Mouse (Mus musculus) heart, embryonic 13.5 days (tissue): ENCODE measurements around the gene Pfkfb3. TPM values are rescaled to one million over a fixed set of nuclear protein-coding genes. Genes with fewer than 3 reads are reported as not detected.
A peak's percentile ranks its signal among the peaks of the same experiment; 100 is the strongest.

ENCODE experiments used
- ATAC-seq: fragments of 200-750 bp; cut with Nextera tagmentation; 2 replicates; pipeline ENCODE4 v1.8.0; 2017; ENCODE audit warnings: moderate TSS enrichment; ENCODE audit not compliant: insufficient number of reproducible peaks, low FRiP score, low TSS enrichment; ENCODE audit errors: extremely low read depth
- H3K27ac ChIP-seq: fragments of 300-500 bp; sonication (generic); replicated peaks from 2 replicates; pipeline ENCODE4 v1.5.1; 2015; ENCODE audit warnings: moderate library complexity, mild to moderate bottlenecking, inconsistent platforms
- H3K27me3 ChIP-seq: fragments of 300-500 bp; sonication (generic); replicated peaks from 2 replicates; pipeline ENCODE4 v1.6.1; 2015; ENCODE audit warnings: mild to moderate bottlenecking, inconsistent platforms
- H3K36me3 ChIP-seq: fragments of 300-500 bp; sonication (generic); 2 replicates; pipeline ENCODE4 v1.6.1; 2015; ENCODE audit warnings: mild to moderate bottlenecking, inconsistent platforms
- H3K4me1 ChIP-seq: fragments of 300-500 bp; sonication (generic); 2 replicates; pipeline ENCODE4 v1.6.1; 2015; ENCODE audit warnings: inconsistent platforms
- H3K4me2 ChIP-seq: fragments of 300-500 bp; sonication (generic); 2 replicates; pipeline ENCODE4 v1.6.1; 2015; ENCODE audit warnings: inconsistent platforms, mild to moderate bottlenecking, moderate library complexity
- H3K4me3 ChIP-seq: fragments of 300-500 bp; sonication (generic); 2 replicates; pipeline ENCODE4 v1.5.1; 2015; ENCODE audit warnings: moderate library complexity, mild to moderate bottlenecking, inconsistent platforms
- H3K9ac ChIP-seq: fragments of 300-500 bp; sonication (generic); 2 replicates; pipeline ENCODE4 v1.6.1; 2015; ENCODE audit warnings: inconsistent platforms, mild to moderate bottlenecking, moderate library complexity
- H3K9me3 ChIP-seq: fragments of 300-500 bp; sonication (generic); 2 replicates; pipeline ENCODE4 v1.6.1; 2016; ENCODE audit warnings: inconsistent platforms
- WGBS: fragments of 180-500 bp; shearing (Covaris S2); methylation state at CpG from one replicate; pipeline ENCODE4 v1.1.7; 2015; ENCODE audit warnings: mixed read lengths; 5-methylcytosine and 5-hydroxymethylcytosine counted together
- polyA plus RNA-seq: library from polyadenylated mRNA; unstranded; fragments of >200 nt; fragmentation: Nextera tagmentation; extraction: Ambion mirVana; gene quantifications from 2 replicates; pipeline ENCODE4 v1.2.1, GENCODE M21; 2015

The Pfkfb3 gene
- polyA plus RNA-seq: 12.8 and 14.8 TPM in 2 replicates

DNA sequence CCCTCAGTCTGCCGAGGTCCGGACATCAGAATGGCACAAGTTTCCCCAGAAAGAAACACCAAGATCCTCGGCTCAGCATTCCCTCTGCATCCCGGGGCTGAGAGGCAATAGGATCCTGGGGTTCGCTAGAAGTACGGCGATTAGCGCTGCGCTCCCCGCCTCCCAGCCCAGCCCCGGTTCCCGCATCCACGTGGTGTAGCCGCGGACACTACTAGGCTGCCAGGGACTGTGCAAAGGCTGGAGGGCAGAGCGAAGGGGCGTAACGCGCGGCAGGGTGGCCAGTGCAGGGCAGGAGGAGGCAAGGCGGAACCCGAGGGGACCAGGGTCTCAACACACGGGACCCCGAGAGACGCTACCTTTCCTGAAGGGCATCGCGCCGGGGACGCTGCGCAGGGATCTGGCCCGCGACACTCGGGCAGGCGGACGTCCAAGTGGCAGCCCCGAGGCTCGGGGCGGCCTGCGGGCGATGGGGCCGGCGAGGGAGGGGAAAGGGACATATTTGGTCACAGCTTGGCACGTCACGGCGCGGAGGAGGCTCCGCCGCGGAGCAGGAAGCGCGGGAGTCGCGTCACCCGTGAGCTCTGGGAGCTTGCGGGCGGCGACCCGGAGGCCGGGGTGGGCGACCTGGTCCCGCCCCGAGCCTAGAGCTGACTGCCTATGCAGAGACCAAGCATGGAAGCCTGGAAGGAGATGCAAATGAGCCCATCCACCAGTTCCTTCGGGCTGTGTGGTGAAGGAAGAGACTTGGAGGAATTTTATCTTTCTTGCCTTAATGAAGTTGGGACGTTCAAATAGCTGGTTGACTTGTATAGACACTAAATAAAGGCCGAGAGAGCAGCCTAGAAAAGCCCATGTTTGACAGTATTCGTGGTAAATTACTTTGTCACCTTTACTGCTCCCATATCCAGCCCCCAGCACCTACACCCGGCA is at the start of gene Pfkfb3:
Gene Pfkfb3 (minus strand): TSS at position 607 of the 930 bp plus-strand sequence.
- Histone ChIP-seq H3K4me1 (peaks cover 13% of the 10 kb centered on the region), H3K27ac (0 out of 2 replicates have a peak within 1 kb of the TSS, but pooled peaks have one; percentile 20), H3K9me3 (no peaks in the 10 kb centered on the region), H3K9ac (peak within 1 kb of the TSS; percentile 86), H3K4me2 (peak within 1 kb of the TSS; percentile 98), H3K36me3 (no peaks in the 10 kb centered on the region), H3K4me3 (peak within 1 kb of the TSS; percentile 71), H3K27me3 (peaks cover 18% of the 10 kb centered on the region)
- peak; percentile 59; the same call in 1 of the 2 replicates for ATAC-seq
- 1% methylated on average over 67 of the region's 67 CpGs for WGBS

DNA sequence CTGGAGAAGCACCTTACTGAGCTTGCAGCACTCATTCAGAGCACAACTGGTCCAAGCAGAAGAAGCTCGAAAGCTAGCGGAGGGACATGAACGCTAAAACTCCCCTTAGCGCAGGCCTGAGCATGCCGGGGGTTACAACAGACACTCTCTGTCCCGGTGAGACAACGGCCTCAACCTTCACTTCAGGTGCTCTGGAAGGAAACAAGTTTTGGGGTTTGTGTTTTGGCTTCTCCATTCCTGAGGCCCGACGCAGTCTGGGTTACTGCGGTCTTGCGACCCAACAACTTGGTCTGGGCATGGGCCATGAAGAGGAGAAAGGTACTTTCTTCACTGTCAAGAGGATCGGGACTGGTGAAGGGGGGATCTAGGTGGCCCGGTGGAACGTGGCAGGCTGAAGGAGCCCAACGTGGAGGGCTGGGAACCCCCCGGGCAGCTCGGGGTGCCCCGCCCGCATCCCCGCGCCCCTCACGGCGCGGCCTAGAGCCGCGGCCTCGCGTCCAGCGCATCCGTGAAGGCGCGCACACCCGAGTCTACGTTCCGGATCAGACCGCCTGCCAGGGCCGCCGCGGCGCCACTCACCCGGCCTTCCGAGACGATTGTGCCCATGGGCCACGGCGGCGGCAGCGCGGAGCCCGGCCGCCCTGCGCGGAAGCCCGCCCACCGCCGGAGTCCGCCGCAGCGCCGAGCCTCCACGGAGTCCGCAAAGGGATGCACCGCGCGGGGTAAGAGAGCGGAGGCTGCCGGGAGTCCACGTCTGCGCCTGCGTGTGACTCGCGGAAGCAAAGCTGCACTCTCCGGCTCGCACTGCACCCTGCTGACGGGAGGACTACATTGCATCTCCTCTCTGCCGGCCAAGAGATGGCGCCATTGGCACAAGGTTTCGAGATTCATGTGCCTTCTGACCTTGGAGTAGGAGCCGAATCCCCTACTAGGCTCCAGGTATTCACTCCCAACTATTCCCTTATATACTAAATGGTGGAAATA is 48.9 kb upstream of the Pfkfb3 start:
- Histone ChIP-seq H3K36me3 (peaks cover 34% of the 10 kb centered on the region), H3K9me3 (no peaks in the 10 kb centered on the region)
- under 1% methylated on average over 78 of the region's 78 CpGs for WGBS

DNA sequence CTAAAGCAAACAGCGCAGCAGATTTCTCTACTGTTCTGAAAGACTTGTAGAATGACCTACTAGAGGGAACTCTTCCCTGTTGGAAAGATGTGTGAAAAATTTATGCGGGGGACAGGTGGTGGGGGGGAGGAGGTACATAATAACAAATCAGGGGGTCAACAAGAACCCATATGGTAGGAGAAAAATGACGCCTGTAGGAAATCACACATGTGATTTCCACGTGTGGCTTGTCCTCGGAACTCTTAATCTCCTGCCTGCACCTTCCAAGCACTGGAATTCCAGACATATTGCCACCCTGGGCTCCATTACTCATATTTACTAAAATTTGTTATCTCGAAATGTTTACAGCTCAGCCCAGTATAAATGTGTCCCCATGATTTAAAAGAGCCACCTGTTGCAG is 47.9 kb upstream of the Pfkfb3 start:
- H3K9me3 ChIP-seq: no peaks in the 10 kb centered on the region
- peak overlapping the region; percentile 86 for H3K4me3 ChIP-seq
- peak overlapping the region; percentile 94 for H3K9ac ChIP-seq
- peak overlapping the region; percentile 89 for H3K4me2 ChIP-seq
- no peak overlapping the region for H3K27ac ChIP-seq
- H3K4me1 ChIP-seq: peaks cover 14% of the 10 kb centered on the region
- no peak for ATAC-seq
- peaks cover 44% of the 10 kb centered on the region for H3K36me3 ChIP-seq
- H3K27me3 ChIP-seq: no peaks in the 10 kb centered on the region
- 70% methylated on average over 6 of the region's 6 CpGs for WGBS

More for the DNA sequence above, 48.9 kb upstream of the Pfkfb3 start:
- H3K4me3 ChIP-seq: peak overlapping the region; percentile 86
- H3K27me3 ChIP-seq: no peaks in the 10 kb centered on the region
- peak; percentile 94 for ATAC-seq
- H3K9ac ChIP-seq: peak overlapping the region; percentile 94
- H3K4me1 ChIP-seq: peaks cover 14% of the 10 kb centered on the region
- peak overlapping the region; percentile 89 for H3K4me2 ChIP-seq
- peak overlapping the region; percentile 56 for H3K27ac ChIP-seq

DNA sequence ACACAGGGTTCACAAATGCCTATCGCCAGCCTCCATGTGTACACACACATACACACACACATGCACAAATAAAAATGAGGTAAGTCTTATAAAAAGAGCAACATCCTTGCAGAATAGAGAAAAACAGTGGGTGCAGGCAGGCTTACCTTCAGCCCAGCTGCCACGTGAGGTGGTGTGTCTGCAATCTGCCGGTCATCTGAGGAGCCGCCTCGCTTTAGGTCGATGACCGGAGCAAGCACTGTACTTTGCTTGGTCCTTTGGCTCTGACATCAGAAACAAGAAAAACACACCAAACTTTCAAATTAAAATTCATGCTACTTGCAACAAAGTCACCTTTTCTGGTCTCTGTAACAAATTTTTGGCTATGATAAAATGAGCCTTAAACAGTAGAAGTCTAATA is 44.0 kb upstream of the Pfkfb3 start:
- no peaks in the 10 kb centered on the region for H3K9me3 ChIP-seq
- no peak for ATAC-seq
- no peak overlapping the region for H3K4me2 ChIP-seq
- no peaks in the 10 kb centered on the region for H3K27me3 ChIP-seq
- H3K27ac ChIP-seq: no peak overlapping the region
- 94% methylated on average over 7 of the region's 7 CpGs for WGBS
- peaks cover 76% of the 10 kb centered on the region for H3K36me3 ChIP-seq
- no peak overlapping the region for H3K9ac ChIP-seq
- no peak overlapping the region for H3K4me3 ChIP-seq
- H3K4me1 ChIP-seq: peaks cover 14% of the 10 kb centered on the region

DNA sequence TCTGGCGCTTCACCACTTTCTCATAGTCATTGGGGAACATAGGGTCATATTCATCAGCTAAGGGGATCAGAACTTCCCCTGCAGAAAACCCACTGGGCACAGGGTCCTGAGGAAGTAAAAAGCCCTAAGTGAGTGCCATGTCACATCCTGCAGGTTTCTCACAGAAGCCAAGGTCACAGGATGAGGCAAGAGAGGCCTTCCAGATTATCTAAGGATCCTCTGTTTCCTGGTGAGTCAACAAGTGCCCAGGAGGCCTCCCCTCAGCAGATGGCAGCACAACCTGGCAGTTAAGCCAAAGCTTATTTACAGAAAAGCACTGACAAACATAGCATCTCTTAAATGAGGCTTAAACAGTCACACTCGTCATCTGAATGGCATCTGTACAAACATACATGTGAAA is 42.8 kb upstream of the Pfkfb3 start:
- ATAC-seq: no peak
- H3K9ac ChIP-seq: no peak overlapping the region
- no peaks in the 10 kb centered on the region for H3K27me3 ChIP-seq
- H3K4me3 ChIP-seq: no peak overlapping the region
- peaks cover 8% of the 10 kb centered on the region for H3K4me1 ChIP-seq
- 81% methylated on average over 2 of the region's 2 CpGs for WGBS
- no peak overlapping the region for H3K4me2 ChIP-seq
- no peaks in the 10 kb centered on the region for H3K9me3 ChIP-seq
- peaks cover 89% of the 10 kb centered on the region for H3K36me3 ChIP-seq
- no peak overlapping the region for H3K27ac ChIP-seq

DNA sequence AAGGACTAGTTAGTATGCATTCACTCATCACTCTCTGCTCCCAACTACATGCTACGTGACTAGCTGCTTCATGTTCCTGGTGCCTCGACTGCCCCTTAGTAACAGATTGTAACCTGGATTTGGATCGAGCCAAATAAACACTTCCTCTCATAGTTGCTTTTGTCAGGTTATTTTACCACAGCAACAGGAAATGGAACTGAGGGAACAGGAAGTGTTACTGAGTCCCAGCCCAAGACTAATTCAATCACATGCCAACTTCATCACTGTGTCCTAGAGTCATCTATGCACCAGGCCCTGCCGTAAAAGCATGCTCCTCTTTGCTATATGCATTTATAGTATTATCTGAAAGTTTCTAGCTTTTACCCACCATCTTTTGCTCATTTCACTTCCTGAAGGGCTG is 34.1 kb upstream of the Pfkfb3 start:
- Histone ChIP-seq H3K9ac (no peak overlapping the region), H3K9me3 (no peaks in the 10 kb centered on the region), H3K27ac (no peak overlapping the region), H3K36me3 (peaks cover 99% of the 10 kb centered on the region), H3K4me3 (no peak overlapping the region), H3K4me1 (no peaks in the 10 kb centered on the region), H3K4me2 (no peak overlapping the region), H3K27me3 (no peaks in the 10 kb centered on the region)
- no peak for ATAC-seq
- 78% methylated on average over 4 of the region's 4 CpGs for WGBS

DNA sequence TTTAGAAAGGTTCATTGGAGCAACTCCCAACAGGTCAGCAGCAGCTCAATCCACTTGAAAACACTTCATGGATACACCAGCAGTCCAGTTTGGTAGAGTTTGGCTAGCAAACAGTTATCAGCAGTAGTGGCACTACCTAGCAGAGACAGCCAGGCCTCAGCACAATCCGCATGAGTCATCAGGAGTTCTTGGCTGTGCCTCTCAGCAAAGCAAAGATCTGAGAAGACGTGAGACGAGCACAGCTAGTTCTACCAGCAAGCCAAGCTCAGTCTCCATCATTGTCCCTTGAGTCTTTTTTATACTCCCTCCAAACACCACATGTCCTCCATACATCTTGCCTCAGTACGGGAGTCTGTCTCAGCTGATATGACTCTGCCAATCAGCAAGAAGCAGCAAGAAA is 25.5 kb upstream of the Pfkfb3 start:
- ATAC-seq: no peak
- WGBS: 86% methylated on average over 4 of the region's 4 CpGs
- no peak overlapping the region for H3K4me3 ChIP-seq
- H3K4me2 ChIP-seq: no peak overlapping the region
- H3K36me3 ChIP-seq: peaks cover 33% of the 10 kb centered on the region
- H3K9ac ChIP-seq: no peak overlapping the region
- no peaks in the 10 kb centered on the region for H3K27me3 ChIP-seq
- H3K27ac ChIP-seq: no peak overlapping the region
- H3K9me3 ChIP-seq: no peaks in the 10 kb centered on the region
- H3K4me1 ChIP-seq: no peaks in the 10 kb centered on the region

DNA sequence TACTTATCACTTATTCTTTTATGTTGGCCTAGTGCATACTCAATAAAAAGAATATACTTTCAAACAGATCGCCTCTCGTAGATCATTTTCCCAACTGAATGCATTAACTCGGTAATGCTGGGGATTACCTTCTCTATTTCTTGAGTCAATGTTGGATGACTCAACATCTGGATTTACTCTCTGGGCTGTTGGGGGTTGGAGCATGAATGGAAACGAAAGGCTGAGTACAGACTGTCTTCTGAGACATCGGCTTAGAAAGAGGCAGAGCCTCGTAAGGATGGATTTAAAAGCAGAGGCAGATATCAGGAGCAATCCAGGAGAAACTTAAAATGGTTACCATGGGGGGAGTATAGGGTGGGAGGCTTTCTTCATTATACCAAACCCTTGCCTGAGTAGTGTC is 24.3 kb upstream of the Pfkfb3 start:
- Histone ChIP-seq H3K9ac (no peak overlapping the region), H3K27ac (no peak overlapping the region), H3K36me3 (peaks cover 22% of the 10 kb centered on the region), H3K4me2 (no peak overlapping the region), H3K4me3 (no peak overlapping the region), H3K27me3 (no peaks in the 10 kb centered on the region), H3K4me1 (no peaks in the 10 kb centered on the region), H3K9me3 (no peaks in the 10 kb centered on the region)
- 86% methylated on average over 6 of the region's 6 CpGs for WGBS
- ATAC-seq: no peak

DNA sequence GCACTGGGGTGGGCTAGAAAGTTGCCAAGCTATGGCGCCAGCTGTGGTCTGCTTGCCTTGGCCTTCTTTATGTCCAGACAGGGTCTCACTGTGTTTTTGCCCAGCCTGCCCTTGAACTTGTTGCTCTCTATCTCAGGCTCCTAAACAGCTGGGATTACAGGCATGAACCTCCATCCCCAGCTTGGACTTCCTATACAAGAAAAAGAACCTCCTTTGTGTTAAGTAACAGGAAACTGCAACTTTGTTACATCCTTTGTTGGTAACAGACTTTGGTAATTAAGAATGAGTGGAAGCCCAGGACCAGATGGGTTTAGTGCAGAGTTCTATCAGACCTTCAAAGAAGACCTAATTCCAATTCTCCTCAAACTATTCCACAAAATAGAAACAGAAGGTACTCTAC is 19.8 kb upstream of the Pfkfb3 start:
- H3K9me3 ChIP-seq: no peaks in the 10 kb centered on the region
- no peak overlapping the region for H3K27ac ChIP-seq
- H3K36me3 ChIP-seq: no peaks in the 10 kb centered on the region
- H3K9ac ChIP-seq: no peak overlapping the region
- WGBS: 84% methylated on average over 1 of the region's 1 CpGs
- H3K27me3 ChIP-seq: no peaks in the 10 kb centered on the region
- H3K4me2 ChIP-seq: no peak overlapping the region
- H3K4me3 ChIP-seq: no peak overlapping the region
- H3K4me1 ChIP-seq: no peaks in the 10 kb centered on the region
- no peak for ATAC-seq

DNA sequence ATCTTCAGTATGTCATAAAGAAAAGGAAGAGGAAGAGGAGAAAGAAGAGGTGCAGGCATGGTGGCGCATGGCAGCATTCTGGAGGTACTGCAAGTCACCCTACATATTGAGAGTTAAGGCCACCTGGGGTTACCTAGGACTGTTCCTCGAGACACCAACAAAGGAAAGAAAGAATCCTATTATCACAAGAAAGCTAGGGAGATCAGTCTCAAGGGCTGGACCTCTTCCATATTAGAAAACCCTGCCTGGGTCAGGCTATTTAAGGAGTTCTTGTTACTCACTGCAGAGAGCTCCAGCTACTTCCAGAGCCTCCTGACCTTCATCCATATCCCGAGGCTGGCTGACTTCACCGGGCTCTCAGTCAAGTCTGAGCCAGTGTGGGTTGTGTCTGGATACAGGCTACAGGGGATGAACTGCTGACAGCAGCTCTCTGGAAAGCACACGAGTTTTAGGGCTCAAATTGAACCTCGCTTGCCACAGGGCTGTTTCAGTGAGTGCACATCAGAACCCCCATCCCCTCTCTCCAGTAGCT is 17.2 kb upstream of the Pfkfb3 start:
- Histone ChIP-seq H3K27ac (no peak overlapping the region), H3K27me3 (no peaks in the 10 kb centered on the region), H3K4me2 (no peak overlapping the region), H3K9ac (no peak overlapping the region), H3K4me3 (no peak overlapping the region), H3K36me3 (no peaks in the 10 kb centered on the region), H3K4me1 (no peaks in the 10 kb centered on the region), H3K9me3 (no peaks in the 10 kb centered on the region)
- WGBS: 35% methylated on average over 6 of the region's 6 CpGs
- ATAC-seq: no peak

DNA sequence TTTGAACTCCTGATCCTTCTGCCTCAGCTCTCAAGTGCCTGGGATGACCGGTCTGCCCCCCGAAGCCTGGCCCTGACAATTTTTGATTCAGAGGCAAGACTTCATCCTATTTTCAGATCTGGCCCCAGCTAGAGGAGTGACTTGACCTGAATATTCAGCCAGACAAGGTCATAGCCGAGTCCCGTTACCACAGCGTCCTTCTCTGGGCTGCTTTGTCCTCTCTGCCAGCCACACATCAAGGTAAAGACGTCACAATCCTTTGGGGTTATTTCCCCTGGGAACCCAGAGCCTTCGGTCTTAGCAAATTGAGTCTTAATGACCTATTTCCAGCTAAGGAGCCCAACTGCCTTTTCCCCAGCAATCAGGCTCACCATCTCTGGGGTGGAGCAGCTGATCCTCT is 14.6 kb upstream of the Pfkfb3 start:
- Histone ChIP-seq H3K4me3 (no peak overlapping the region), H3K4me2 (no peak overlapping the region), H3K9me3 (no peaks in the 10 kb centered on the region), H3K4me1 (no peaks in the 10 kb centered on the region), H3K36me3 (no peaks in the 10 kb centered on the region), H3K27me3 (no peaks in the 10 kb centered on the region), H3K9ac (no peak overlapping the region), H3K27ac (no peak overlapping the region)
- no peak for ATAC-seq
- 67% methylated on average over 7 of the region's 7 CpGs for WGBS
